Mouse (Mus musculus) kidney, adult 8-10 months (tissue): ENCODE measurements around the gene Rpp14.
A peak's percentile ranks its signal among the peaks of the same experiment; 100 is the strongest.

Experiments
- DNase-seq, 2 experiments: peaks; one replicate each; pipeline ENCODE4 v3.0.0; 2022

Gene Rpp14

DNA sequence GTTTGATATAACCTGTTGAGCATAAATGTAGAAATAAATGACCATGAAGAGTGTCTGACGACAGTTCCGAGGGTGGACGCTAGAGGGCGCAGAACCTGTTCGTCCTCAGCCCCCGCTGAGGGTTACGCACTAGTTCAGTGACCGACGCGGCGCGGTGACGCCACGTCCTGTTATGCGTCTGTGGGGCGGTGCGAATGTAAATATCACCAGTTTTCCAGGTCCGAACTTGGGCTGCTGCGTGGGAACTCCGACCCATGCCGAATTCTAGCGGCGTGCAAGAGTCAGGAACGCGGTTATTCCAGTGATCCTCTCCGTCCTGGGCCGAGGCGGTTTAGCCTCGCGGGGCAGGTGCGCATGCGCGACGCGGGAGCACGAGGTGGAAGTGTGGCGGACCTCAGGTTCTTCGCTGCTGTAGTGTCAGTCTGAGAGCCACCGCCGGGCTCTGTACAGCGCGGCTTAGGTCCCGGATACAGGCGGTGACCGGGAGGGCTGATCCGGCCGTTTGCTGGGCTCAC lies at the start of gene Rpp14:
Gene Rpp14, plus strand, starts transcription at position 203 of the 515 bp plus-strand sequence.
- DNase-seq, result peak; percentile 93 to 96

DNA sequence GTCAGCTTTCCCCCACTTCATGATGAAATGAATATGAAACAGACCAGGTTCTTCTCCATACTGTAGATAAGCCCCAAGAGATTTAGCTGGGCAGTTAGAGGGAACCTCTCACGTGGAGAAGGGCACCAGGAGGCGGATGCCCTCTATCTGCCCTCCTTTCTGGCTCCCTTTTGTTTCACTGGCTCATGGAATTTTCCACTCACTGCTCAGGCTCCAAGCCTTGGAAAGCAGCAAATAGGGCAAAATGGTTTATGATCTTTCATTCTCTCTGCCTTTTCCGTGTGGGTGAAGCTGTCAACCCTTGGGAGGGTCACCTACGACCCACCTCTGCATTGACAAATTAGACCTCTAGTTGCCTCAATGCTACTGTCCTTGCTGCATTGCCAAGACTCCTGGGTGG lies 49.6 kb upstream of the Rpp14 start:
- DNase-seq, result peak; percentile 58 to 70

GRCm38 (mm10) chr14:8032087-8032944 lies 47.9 kb upstream of the Rpp14 start:
- no peak for DNase-seq

DNA sequence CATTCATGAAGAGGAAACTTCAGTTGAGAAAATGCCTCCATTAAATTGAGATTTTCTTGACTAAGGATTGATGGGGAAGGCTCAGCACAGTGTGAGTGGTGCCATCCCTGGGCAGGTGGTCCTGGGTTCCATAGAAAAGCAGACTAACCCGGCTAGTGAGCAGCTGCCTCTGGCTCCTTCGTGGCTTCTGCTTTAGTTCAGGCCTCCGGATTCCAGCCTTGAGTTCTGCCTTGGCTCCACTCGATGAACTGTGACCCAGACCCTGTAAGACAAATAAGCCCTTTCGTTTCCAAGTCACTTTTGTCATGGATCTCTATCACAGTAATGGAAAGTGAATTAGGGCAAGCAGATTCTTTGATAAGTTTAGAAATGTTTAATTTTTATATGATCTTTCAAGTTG lies 45.6 kb upstream of the Rpp14 start:
- DNase-seq, result no peak

DNA sequence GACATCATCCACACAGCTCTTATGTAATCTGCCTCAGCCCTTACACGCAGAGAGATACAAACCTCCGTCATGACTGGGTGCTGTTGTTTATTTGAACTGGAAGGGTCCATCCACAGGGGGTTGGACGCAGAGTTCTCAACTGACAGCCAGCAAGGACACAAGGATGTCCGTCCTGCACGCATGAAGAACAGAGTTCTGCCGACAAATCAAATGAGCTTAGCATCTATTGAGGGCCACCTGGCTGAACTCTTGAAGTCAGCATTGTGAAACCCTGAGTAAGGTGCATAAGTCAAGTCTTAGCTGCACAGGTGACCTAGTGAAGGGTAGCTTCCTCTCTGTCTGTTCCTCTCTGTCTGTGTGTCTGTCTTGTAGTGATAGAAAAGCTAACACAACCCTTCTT lies 44.2 kb upstream of the Rpp14 start:
- DNase-seq, result no peak

- no peak for DNase-seq
Observed at GRCm38 (mm10) chr14:8036406-8036805, 43.8 kb upstream of the Rpp14 start.

DNA sequence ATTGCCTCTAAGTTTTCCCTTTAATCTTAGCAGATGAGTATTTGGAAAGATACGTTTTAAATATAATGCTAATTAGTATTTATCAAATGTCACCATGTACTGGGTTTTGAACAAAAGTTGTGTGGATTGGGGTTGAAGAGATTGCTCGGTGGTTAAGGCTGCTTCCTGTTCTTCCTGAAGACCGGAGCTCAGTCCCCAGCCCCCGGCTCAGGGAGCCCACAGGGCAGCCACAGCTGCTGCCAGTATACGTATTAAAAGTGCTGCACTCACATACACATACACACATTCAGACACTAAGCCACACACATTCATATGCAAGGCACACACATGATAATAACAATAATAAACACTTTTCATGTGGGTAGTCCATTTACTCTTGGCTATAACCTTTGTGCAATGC lies 42.0 kb upstream of the Rpp14 start:
- no peak for DNase-seq

DNA sequence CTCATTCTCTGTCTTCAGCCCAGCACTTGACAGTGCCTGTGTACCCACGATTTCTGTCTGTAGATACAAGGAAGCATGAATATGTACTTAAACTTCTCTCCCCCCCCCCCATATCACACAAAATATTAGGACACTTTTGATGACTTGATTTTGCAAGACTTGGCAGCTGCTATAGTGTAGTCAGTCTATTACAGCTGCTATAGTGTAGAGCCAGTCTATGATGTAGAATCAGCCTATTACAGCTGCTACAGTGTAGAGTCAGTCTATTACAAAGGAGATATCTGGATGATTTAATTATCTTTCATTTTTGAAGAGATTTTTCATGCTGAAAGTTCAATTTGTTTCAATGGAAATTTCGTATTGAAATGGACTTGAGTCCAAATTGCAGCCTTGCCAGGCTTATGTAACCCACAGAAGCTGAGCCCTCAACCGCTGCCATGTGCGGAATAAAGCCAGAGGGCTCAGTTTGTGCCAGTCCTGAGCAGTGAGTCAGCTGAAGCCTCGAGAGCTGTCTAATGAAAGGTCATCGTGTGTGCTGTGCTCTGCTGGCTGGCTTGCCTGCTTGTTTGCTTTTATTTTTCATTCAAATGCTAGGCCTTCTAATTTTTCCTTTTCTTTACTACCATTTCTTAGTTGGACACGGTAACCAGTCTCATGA lies 41.2 kb upstream of the Rpp14 start:
- DNase-seq, result peak; percentile 82 to 87

GRCm38 (mm10) chr14:8040179-8040578 lies 40.0 kb upstream of the Rpp14 start:
- DNase-seq, result no peak

DNA sequence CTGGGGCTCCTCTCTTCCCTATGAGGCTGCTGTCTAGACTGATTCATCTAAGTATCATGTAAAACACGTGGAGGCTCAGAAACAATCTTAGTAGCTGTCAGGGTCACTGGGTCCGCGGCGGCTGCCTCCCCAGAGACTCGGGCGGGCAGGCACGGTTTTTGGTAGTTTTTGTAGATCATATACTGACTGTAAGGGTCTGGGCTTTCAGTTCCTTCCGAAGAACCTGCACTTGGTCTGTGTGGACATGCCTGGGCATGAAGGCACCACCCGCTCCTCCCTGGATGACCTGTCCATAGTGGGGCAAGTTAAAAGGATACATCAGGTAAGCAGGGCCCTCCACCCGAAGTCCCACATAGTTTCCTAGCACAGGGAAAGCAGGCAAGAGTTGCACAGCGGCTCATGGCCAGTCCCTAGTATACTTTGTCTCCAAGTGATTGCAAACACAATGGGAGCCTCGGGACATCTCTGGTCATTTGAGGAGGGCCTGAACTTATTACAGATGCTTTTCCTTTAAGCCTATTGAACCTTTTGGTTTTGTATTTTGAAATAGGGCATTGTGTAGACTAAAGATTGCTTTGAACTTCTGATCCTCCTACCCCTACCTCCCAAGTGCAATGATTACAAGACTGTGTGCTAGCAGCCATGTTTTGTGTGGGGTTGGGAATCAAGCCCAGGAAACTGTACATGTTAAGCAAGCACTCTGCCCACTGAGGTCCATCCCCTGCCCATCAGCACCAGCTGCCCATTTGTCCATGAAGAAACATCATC lies 39.1 kb upstream of the Rpp14 start:
- no peak for DNase-seq

DNA sequence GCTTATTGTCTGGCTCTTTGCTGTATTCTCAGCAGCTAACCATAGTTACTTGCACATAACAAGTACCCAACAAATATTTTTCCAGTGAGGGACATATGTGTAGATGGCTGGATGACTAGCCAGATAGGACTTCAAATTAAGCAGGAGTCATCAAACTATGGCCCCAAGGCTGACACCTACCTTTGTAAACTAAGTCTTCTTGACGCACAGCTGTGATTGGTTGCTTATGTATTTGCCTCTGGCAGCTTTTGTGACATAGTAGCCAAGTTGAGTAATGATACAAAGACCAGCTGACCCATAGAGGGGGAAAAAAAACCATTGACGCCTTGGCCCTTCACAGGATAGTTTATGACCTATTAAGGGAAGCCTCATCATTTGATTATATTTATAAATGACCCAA lies 38.0 kb upstream of the Rpp14 start:
- DNase-seq, result no peak

DNA sequence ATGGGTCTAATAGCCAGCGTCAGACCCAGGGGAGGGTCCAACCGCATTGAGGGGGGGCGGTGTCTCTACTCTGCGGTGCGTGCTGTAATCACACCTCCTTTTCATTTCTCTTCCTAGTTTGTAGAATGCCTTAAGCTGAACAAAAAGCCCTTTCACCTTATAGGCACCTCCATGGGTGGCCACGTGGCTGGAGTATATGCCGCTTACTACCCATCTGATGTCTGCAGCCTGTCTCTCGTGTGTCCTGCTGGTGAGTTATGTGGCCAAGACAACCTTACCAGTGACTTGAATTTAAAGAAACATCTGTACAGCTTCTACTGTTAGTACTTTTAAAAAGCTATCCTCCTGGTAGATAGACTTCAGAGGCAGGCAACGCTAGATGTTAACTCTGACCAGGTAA lies 37.6 kb upstream of the Rpp14 start:
- no peak for DNase-seq

DNA sequence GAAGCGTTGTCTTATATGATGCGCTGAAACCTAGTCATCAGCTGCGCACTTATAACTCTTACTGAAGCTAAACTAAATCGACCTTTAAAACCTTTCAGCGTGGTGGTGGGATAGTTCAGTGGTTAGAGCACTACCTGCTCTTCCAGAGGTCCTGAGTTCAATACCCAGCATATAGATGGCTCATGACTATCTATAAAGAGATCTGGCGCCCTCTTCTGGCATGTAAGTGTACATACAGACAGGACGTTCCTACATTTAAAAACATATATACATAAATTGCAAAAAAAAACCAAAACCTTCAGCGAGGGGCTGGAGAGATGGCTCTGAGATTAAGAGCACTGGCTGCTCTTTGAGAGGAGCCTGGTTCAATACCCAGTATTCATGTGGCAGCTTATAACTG lies 35.8 kb upstream of the Rpp14 start:
- peak in 1 of 2 experiments; percentile 30 for DNase-seq

- no peak for DNase-seq
Observed at GRCm38 (mm10) chr14:8044786-8045185, 35.4 kb upstream of the Rpp14 start.

DNA sequence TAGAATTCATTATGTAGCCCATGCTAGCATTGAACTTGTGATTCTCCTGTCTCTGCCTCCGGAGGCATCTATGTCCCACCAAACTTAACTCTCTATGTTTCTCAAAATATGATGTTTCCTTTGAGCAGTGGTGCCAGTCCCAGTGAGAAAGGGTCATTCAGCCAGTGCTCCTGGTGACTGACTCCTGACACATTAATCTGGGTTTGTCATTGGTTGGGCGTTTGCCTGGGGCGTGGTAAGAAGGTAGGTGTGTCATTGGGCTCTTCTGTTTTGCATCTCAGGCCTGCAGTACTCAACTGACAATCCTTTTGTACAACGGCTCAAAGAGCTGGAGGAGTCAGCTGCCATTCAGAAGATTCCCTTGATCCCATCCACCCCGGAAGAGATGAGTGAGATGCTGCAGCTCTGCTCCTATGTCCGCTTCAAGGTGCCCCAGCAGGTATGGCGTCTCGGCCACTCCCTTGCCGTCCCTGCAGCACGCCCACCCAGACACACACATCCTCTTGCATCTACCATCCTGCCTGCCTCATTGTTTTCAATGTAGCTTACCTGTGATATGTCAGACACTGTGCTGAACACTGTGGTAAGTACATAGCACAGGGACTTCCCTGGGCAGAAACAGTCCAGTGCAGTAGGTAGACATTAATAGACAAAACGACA lies 34.9 kb upstream of the Rpp14 start:
- DNase-seq, result no peak

- DNase-seq, result no peak
Observed at GRCm38 (mm10) chr14:8046839-8047238, 33.3 kb upstream of the Rpp14 start.

GRCm38 (mm10) chr14:8049334-8049733 lies 30.8 kb upstream of the Rpp14 start:
- no peak for DNase-seq

GRCm38 (mm10) chr14:8051869-8052268 lies 28.3 kb upstream of the Rpp14 start:
- no peak for DNase-seq

GRCm38 (mm10) chr14:8052661-8053060 lies 27.5 kb upstream of the Rpp14 start:
- DNase-seq, result no peak

GRCm38 (mm10) chr14:8054310-8055102 lies 25.7 kb upstream of the Rpp14 start:
- DNase-seq, result no peak

GRCm38 (mm10) chr14:8056076-8056475 lies 24.1 kb upstream of the Rpp14 start:
- no peak for DNase-seq

GRCm38 (mm10) chr14:8059938-8060337 lies 20.2 kb upstream of the Rpp14 start:
- DNase-seq, result no peak
